Mouse (Mus musculus) embryonic facial prominence, embryonic 14.5 days (tissue): Measurements from ENCODE around the gene Gm9837. TPM values are rescaled to one million over a fixed set of nuclear protein-coding genes. Genes with fewer than 3 reads are reported as not detected.

Source experiments
- polyA plus RNA-seq: library from polyadenylated mRNA; unstranded; fragments of >200 nt; fragmentation: Nextera tagmentation; extraction: Ambion mirVana; gene quantifications from 2 replicates; pipeline ENCODE4 v1.2.1, GENCODE M21; 2014

Gm9837 gene
- polyA plus RNA-seq, 1 experiment from 2014 or later = not detected

Other genes starting within 250 kb of the Gm9837 start
- 85.8 and 86.5 TPM in 2 replicates for gene Hspa4, start 170.0 kb downstream of the Gm9837 start, polyA plus RNA-seq
- gene Zcchc10, start 145.8 kb downstream of the Gm9837 start, polyA plus RNA-seq = 18.6 and 18.7 TPM in 2 replicates
- 50.8 and 59.7 TPM in 2 replicates for gene Aff4, start 119.6 kb downstream of the Gm9837 start, polyA plus RNA-seq
- gene Leap2, start 47.3 kb downstream of the Gm9837 start, polyA plus RNA-seq = not detected in 2 replicates
- 592 and 683 TPM in 2 replicates for gene Uqcrq, start 39.6 kb downstream of the Gm9837 start, polyA plus RNA-seq
- gene Gdf9, start 39.5 kb downstream of the Gm9837 start, polyA plus RNA-seq = 1.2 and 2.7 TPM in 2 replicates
- gene Gm10447, start 13.4 kb downstream of the Gm9837 start, polyA plus RNA-seq = not detected in 2 replicates
- gene Shroom1, start 13.3 kb downstream of the Gm9837 start, polyA plus RNA-seq = 2.9 and 4.0 TPM in 2 replicates
- not detected in 2 replicates for gene Gm9945, start 9.7 kb upstream of the Gm9837 start, polyA plus RNA-seq
- gene Sowaha, start 9.8 kb upstream of the Gm9837 start, polyA plus RNA-seq = 1.00 and 1.0 TPM in 2 replicates
- gene Sept8, start 48.8 kb upstream of the Gm9837 start, polyA plus RNA-seq = 42.2 and 46.6 TPM in 2 replicates
- 75.4 and 77.0 TPM in 2 replicates for gene Kif3a, start 96.9 kb upstream of the Gm9837 start, polyA plus RNA-seq
- gene Il4, start 148.2 kb upstream of the Gm9837 start, polyA plus RNA-seq = 1.1 and 4.3 TPM in 2 replicates
- not detected in 2 replicates for gene Il13, start 164.2 kb upstream of the Gm9837 start, polyA plus RNA-seq
- gene Rad50, start 236.8 kb upstream of the Gm9837 start, polyA plus RNA-seq = 18.0 and 19.5 TPM in 2 replicates